Mouse (Mus musculus) monocyte, adult 5-6 weeks (primary cell): ENCODE results near the gene Errfi1. TPM values are rescaled to one million over a fixed set of nuclear protein-coding genes. Genes with fewer than 3 reads are reported as not detected.

Experiments used
- ATAC-seq: fragments of 153-309, 156-312 bp; replicated peaks from 2 replicates; pipeline ENCODE4 v1.8.0; 2017; ENCODE audit warnings: mild to moderate bottlenecking; ENCODE audit not compliant: low TSS enrichment, insufficient number of reproducible peaks, severe bottlenecking, poor library complexity, low FRiP score
- total RNA-seq: library from RNA; stranded (forward); fragments of 200-1000, 200-491, 200-594 nt; gene quantifications from 3 replicates; pipeline ENCODE4 v1.2.3, GENCODE M21; 2017

Errfi1 gene
- total RNA-seq, 1 experiment from 2014 or later = 25.1 TPM

DNA sequence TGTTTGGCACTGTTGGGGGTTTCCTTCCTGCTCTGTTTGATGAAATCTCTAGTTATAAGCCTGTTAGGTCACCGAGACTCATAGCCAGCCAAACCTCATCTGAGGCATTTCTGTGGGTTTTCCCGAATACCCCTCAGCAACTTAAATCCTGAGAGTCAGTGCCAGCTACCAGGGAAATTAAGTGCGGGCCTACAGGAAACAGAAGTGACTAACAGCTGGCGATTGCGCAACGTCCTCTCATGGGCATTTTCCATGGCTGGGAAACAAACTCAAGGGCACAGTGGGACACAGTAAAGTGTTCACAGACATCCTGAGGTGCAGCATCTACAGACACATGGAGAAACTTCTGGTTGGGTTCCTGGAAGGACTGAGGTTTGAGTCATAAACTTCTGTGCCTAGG lies 16.3 kb upstream of the Errfi1 start:
- no peak for ATAC-seq

DNA sequence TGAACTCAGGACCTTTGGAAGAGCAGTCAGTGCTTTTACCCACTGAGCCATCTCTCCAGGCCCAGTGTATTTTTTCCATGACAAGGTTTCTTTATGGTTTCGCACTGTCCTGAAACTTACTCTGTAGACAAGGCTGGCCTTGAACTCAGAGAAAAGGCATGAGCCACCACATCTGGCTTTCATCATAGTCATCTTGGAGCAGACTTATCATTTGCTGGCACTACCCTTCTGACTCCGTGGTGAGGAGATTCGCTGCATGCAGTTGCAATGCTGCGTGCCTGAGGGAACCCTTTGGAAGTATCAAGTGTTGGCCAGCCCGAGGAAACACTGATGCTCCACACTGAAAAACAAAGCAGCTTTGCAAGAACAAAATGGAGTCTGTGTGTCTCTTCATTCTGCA lies 11.7 kb upstream of the Errfi1 start:
- no peak for ATAC-seq

DNA sequence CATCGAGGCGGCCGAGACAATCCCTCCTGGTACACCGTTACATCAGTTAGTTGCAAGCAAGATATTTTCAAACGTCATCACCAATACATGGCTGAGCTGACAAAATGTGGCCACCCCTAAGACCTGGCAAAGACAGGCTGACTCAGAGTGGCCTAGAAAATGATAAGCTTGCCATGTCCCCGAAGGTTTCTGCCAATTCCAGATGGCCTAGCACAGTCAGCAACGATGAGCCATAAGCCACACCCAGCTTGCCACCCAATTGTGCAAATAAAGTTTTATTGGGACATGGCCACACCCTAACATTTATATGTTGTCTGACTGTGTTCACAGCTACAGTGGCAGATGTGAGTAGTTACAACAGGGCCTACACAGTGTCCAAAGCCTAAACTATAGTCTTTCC lies 10.5 kb upstream of the Errfi1 start:
- no peak for ATAC-seq

DNA sequence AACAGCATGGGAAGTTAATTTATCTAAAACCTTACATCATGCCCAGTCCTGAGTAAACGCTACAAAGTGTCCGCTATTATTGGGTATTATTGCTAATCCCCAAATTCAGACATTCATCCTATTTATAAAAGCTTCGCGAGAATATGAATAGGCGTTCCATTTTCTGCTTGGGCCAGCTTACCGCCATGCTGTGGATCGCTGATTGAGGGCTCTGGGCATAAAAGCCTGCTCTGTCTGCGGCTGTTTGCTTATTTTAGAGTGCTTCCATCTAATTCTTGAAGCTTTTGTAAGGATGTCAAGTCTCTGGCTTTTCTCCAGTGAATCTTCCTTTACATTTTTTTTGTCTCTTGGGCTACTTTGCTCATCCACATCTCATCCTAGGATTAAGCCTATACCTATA lies 7.4 kb upstream of the Errfi1 start:
- ATAC-seq = no peak

DNA sequence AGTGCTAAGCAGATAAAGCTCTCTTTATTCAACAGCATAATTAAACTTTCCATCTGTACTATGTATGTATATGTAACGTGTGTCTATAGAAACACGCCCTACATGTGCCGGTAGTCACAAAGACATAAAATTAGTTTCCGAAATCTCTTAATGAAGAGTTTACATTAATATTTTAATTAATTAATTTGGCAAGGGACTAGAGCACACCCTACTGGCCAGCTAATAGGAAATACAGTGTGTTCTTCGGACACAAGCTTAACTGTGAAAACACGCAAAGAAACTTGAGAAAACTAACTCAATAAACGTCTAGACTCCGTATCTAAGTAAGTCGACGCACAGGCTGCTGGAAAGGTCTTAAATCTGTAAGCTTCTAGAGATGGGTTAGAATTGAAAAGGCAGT lies 3.8 kb upstream of the Errfi1 start:
- ATAC-seq = no peak

DNA sequence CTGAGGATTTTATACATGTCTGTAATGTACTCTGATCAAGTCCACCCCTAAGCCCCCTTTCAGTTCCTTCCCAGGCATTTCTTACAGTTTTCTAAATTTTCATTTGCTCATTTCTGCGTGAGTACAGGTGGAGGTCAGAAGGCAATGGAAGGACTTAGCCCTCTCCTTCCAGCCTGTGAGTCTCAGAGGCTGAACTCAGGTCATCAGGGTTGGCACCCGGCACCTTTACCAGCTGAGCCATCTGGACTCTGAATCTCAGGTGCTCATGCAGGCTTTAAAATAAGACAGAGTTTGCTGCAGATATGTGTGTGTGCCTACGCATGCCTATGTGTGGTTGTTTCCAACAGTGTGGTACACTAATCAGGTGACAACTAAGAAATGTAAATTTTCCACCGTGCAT lies 2.8 kb upstream of the Errfi1 start:
- no peak for ATAC-seq

DNA sequence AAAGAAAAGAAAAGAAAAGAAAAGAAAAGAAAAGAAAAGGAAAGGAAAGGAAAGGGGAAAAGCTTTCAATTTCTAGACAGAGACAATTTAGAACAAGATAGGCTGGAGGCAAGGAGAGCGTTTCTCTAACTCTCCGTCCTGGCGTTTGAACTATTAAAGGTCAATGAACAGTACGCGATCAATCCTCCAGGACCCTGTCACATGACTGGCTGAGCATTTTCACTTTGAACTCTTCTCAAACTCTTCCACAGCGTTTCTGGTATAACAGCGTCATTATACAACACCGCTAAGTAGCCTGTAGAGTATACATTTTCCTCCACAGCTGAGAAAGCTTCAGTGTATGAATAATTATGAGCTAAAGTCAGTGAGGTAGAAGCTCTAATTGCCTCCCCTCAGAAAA lies 1.7 kb upstream of the Errfi1 start:
- no peak for ATAC-seq

DNA sequence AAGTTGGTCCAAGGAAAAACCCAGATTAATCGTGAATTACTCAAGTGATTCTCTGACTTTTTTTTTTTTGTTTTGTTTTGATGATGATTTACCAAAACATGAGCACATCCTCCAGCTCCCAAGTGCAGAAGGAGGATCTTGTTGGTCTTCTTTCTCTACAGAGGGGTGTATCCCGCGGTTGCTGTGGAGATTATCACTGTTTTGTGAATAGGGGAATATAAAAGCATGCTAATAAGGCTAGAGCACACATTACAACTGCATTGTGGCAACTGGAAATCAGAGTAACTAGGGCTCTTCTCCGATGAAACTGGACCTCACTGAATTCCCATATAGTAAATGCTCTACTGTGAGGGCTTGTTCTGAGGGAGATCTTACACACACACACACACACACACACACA lies 1.2 kb upstream of the Errfi1 start:
- ATAC-seq = no peak

DNA sequence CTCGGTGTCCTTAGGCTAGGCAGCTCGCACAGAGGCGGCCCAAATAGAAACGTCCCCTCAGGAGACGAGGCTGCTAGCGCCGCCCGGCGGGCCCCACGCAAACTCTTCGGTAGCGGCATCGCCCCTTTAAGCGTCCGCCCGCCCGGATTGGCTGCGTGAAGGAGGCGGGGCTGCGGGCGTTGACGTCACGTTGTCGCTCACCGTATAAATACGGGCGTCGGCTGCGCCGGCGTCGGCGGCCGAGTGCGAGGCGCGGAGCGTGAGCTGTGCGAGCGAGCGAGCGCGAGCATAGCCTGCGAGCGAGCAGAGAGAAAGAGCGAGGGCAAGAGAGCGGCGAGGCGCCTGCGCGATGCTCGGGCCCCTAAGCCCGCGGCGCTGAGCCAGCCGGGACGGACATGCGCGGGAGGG lies 1.1 kb downstream of the Errfi1 start:
- ATAC-seq = peak; percentile 91

DNA sequence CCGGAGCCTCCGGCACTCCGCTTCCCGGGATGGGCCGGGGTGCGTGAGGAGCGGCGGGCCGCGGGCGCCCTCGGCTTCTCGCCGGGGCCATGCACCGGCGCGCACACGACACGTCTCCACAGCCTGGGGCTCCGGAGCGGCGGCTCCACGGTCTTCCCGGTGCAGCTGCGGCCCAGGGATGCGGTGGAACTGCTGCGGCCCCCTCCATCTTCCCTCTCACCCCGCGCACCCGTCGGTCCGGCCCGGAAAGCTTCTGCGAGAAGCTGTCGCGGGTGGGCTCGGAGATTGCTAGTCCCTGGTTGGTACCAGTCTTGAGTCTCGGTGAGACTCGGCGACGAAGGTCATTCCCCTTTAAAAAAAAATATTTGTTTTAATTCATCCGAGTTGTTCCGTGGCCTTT lies 1.6 kb downstream of the Errfi1 start:
- ATAC-seq = no peak

DNA sequence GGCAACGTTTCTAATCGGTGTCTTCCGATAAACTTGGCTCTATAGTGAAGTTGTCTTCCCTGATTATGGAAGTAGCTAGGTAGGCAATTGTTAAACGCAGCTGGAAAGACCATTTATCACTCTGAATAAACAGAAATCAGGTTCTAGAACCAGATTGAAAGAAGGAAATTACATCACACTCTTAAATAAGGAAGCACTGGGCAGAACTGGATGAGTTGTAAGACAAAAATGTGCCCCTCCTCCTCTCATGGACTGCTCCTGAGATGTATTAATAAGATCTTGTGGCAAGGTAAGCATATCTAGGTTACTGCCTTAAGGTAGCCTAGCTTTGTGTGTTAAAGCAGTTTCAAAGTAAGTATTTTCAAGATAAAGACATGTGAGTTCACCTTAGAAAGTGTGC lies 6.8 kb downstream of the Errfi1 start:
- peak; percentile 66; the same call in 1 of the 2 replicates for ATAC-seq

DNA sequence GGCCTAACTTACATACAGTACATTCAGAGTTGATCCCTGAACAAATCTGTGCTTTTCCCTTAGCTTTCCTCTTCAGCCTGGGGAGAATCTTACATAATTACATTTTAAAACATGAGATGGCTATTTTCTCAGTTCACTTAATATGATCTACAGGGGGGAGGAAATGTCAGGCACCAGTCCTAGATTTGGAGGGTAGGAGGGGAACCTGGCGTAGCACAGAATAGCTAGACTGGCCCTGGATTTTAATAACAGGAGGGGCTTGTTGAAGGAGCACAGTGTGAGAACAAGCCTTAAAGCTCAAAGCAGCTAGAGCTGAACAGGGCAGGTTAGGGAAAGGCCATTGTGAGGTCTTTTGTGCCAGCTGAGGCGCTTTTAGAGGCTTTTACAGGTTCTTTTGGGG lies 7.4 kb downstream of the Errfi1 start:
- no peak for ATAC-seq

DNA sequence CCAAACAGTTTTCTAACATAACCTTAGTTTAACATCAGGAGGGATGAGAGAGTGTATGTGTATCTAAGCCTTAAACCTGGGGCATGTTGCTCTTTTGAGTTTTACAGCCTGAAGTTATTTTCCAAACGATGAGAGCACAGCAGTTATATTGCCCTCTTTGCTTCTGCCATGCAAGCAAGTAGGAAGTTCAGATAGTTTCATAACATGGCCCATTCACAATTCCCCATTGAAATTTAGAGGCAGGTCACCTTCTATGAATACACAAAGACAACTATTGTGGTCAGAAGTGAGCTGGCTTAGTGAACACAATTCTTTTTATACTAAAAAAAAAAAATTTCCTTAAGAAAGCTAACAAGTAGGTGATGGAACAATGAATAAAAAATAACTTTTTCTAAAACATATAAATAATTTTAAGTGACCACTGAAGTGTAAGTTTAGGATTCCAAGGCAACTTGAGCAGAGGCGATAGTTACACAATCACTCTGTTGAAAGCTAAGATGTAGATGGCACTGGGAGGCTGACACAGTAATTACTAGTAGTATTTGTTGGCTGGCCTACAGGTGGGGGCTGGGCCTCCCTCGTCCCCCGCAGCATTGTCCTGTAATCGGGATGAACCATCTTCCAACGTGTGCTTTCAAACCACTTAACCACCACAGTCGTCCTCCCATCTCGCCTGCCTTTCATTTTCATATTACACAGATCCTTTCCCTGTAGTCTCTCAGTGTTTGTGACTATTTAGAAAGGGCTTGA lies 9.1 kb downstream of the Errfi1 start:
- no peak for ATAC-seq

DNA sequence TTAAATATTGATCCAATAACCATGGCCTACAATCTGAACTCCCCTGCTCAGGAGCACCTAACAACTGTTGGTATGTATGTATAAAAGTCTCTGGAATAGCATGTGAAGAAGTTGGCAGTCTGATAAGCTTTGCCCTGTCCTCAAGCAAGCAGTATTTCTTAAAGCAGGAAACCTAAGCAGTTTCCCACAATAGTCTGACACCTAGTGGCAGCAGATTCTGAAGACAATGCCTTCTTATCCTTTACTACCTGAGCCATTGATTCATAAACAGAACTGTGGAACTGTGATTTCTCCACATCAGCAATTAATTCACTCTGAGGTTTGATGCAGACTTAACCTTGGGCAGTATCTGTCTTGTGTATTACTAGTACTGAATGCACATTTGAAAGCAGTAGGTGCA lies 11.7 kb downstream of the Errfi1 start:
- ATAC-seq = no peak

DNA sequence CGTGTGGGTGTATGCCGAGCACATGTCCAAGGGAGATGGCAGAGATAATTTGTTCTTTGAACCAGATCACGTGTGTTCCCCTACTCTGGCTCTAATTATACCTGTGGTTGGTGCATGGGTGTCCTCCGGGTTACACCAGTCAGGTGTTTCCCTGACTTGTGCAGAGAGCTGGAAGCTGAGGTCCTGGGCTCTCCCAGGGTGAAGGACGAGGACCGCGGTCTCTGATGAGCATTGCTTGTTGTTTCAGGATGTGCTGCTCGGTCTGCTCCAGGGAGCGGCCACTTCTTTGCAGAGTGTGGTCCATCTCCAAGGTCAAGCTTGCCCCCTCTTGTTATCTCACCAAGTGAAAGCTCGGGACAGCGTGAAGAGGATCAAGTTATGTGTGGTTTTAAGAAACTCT lies 12.3 kb downstream of the Errfi1 start:
- ATAC-seq = no peak

DNA sequence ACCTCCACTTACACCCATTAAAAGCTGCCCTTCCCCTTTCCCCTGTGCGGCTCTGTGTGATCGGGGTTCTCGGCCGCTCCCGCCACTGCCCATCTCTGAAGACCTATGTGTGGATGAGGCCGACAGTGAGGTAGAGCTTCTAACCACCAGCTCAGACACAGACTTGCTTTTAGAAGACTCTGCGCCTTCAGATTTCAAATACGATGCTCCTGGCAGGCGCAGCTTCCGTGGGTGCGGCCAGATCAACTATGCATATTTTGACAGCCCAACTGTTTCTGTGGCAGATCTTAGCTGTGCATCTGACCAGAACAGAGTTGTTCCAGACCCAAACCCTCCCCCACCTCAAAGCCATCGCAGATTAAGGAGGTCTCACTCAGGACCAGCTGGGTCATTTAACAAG lies 12.8 kb downstream of the Errfi1 start:
- no peak for ATAC-seq

DNA sequence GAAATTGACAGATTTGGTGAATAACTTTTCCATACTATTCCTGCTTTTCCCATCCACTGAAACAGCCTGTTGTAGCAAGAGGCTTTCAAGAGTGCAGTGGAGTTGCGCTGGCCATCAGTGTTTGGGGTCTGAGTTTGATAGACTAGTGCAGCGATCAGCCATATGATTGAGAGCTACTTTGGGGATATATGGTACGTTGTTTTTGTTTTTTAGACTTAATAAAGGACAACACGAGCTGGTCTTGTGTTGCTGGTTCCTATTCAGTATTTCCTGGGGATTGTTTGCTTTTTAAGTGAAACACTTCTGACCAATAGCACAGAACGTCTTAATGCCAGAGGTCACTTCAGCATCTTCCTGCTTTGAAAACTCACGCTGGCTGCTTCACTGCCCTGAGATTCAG lies 14.4 kb downstream of the Errfi1 start:
- no peak for ATAC-seq

DNA sequence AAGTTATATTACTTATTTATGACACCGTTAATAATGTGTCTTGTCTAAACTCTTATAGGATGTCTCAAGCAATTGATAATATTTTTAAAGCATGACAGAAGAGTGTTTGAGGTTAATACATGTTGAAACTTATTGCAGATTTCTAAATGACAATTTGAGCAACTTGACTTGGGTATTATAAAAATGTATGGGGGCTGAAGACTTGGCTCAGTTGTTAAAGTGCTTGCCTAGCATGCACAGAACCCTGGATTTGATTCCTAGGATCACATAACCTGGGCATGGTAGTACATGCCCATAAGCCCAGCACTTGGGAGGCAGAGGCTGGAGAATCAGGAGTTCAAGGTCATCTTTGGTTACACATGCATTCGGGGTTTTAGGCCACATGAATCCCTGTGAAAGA lies 15.1 kb downstream of the Errfi1 start:
- no peak for ATAC-seq

DNA sequence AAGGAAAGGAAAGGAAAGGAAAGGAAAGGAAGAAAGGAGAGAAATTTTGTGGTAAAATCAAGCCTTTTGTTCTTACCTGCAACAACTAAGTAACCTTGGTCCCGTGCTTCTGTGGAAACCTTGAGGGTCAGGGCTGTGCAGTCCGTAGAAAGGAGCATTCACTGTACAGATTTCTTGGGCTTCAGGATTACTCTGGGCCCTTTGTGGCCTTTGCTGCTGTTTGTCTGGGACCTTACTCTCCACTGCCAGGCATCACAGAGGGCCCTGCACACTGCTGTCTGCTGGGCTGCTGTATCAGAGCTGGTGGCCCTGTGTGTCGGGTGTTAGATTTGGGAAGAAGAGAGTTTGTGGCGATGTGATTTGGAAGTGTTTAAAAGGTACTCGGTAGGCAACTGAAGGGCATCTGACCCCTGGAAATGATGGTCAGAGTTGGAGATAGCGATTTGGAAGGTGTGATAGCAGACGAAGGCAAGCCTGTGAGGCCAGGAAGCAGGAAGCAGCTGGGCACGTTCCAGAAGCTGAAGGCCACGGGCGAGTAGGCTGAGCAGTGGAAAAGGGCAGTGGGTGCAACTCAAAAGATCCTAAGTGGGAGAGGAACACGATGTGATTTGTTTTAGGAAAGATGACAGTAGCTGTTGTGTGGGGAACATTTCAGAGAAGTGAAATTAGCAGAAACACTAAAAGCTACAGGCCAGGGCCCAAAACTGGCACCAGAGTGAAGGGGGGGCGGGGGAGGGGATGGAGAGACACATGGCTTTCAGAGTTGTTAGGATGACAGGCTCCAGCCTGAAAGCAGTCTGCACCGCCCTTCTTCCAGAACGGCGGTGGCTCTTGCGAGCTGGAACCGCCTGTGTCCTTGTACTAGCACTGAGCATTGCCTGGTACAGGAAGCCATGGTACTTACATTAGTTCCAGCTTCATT lies 15.8 kb downstream of the Errfi1 start:
- ATAC-seq = no peak

DNA sequence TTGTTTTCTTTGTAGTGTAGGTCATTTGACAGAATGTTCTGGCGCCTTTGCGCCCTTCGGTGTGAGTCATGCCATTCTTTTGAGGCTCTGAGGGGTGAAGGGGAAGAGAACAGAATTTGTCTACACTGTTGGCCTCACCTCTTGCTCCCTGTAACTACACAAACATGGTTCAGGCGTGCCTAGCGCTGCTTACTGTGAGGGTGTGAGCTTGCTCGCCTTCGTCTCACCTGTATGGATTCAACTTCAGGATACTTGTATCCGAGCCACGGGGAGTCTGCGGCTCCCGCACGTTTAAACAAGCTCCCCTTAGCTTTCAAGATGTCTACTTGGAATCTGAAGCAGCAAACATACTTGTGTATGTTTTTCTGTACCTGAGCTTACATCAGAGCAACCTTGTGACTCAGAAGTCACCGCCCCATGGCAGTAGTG lies 17.3 kb downstream of the Errfi1 start:
- ATAC-seq = no peak
